Mouse (Mus musculus): Measurements from ENCODE around the gene Slc16a13.

Gene Slc16a13

DNA sequence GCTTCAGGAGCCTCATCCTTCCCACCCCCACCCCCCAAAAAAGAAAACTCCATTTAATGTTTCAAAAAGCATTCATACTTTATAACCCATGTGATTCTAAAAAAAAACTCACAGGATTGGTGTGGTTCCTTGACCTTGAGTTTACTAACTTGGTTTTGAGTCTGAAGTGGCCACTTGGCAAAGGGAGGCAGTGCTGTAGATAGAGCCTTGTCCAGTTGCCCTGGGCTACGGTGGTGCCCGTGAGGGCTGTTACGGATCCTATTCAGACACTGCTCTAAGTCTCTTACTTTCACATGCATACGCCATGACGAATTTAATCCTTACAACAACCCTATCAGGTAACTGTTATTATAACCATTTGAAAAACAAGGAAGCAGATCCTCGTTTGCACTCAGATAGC is 8.9 kb downstream of the Slc16a13 start:
- DNase-seq (ENCODE audit: low spot score), result no peak

DNA sequence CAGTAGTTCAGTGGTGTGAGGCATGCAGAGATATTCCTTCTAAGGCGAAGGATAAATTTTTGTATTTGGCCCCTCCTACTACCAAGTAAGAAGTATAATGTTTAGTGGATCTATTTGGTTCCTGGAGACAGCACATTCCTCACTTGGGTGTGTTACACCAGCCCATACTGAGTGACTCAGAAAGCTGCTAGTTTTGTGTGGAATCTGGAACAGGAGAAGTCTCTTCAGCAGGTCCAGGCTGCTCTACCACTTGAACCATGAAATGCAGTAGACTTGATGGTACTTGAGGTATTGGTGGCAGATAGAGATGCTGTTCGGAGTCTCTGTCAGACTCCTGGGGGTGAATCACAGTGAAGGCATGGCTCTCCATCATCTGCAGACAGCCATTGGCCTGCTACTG is 10.2 kb downstream of the Slc16a13 start:
- no peak for DNase-seq (ENCODE audit: low spot score)

GRCm38 (mm10) chr11:70208778-70209388 is 12.0 kb downstream of the Slc16a13 start:
- DNase-seq (ENCODE audit: low spot score), result no peak

DNA sequence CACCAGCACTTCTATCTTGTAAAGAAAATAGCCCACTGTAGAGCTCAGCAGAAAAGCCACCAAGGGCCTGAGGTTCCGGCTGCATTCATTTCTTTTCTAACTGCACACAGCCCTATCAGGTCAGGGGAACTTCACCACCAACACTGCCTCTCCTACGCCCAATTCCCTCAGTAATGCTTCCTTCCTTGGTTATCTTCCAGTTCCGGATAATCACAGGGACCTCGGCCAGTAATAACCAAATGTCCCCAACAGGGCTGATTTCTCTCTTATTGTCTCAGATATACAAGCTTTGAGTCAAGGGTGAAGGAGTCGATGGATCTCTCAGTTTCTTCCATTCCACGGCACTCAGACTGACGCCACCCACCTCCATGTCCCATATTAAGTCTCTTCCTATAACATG is 13.6 kb downstream of the Slc16a13 start:
- no peak for DNase-seq (ENCODE audit: low spot score)

GRCm38 (mm10) chr11:70206801-70207200 is 14.1 kb downstream of the Slc16a13 start:
- DNase-seq (ENCODE audit: low spot score), result no peak

DNA sequence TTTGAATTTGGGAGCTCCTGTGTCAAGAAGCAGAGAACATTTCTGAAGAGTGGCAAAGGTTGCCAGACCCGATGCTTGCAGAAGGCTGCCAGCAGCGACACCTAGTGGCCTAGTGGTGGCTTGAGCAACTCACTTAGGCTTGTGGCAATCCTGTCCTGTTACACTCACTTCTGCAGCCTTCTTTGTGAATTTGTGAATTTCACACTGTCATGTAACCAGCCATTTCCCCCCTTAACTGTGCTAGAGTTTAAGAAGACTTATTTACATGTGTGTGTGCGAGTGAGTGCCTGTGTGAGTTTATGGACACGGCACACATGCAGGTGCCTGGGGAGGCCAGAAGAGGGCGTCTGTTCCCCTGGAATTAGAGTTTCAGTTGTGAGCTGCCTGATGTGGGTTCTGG is 19.2 kb downstream of the Slc16a13 start:
- DNase-seq (ENCODE audit: low spot score), result peak; percentile 88

DNA sequence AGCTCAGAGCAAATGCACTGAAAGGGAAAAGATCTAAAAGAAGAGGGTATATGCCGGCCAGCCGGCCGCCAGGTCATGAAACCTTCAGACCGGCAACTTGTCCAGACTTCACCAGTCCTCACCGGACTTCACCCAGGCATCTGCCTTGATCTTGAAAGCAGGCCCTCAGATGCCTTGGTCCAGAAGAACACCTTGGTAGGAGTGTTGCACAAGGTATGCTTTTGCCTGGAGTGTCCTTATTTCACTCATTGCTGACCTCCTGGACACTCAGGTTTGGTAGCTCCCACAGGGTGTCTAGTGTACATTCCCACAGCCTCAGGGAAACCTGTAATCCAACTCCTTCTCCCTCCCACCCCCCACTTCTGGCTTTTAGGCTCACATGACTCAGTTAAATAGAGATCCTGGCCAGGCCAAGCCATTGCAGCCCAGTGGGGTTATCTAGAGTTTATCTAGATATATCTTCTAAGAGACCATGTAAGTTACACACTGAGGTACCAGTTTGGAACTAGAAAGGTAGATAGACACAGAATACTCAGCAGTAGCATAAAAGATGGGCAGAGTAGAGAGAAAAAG is 20.7 kb downstream of the Slc16a13 start:
- no peak for DNase-seq (ENCODE audit: low spot score)

- no peak for DNase-seq (ENCODE audit: low spot score)
Observed at GRCm38 (mm10) chr11:70199107-70199506, 21.8 kb downstream of the Slc16a13 start.

GRCm38 (mm10) chr11:70198332-70198731 is 22.5 kb downstream of the Slc16a13 start:
- no peak for DNase-seq (ENCODE audit: low spot score)

DNA sequence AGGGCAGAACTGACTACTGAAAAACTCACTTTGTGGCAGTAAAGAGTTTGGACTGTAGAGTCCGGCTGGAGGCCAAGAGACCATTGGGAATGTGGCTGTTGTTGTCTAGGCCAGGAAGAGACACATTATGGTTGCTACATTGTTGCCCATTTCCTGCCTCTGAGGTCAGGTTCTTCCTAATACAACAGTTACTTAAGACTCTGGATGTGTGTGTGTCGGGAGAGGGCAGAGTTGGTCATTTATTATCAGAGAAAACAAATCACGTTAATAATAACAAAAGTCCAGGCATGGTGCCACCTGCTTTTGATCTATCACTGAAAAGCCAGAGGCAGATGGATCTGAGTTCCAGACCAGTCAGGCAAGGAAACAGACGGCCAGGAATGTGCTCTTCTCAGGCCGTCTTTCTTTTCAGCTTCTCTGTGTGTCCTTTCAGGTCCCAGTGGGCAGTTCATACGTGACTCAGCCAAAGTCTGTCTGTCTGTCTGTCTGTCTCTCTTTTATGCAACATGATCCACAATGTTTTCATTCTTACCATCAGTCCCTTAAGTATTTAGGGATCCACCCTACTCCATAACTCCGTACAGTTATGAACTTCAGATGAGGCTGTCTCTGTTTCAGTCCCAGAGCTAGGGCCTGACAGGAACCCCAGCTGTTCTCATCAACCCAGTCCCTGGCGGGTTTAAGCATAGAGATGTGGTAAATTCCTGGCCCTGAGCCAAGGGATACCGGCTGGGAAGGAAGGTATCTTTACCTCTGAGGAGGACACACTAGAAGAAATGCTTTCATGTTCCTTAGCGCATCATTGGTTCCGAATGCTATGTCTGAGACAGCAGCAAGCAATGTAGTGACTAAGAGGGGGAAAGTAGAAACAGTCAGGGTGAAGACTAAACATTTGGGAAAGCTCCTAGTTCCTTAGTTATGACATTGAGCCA is 27.2 kb downstream of the Slc16a13 start:
- DNase-seq (ENCODE audit: low spot score), result no peak

DNA sequence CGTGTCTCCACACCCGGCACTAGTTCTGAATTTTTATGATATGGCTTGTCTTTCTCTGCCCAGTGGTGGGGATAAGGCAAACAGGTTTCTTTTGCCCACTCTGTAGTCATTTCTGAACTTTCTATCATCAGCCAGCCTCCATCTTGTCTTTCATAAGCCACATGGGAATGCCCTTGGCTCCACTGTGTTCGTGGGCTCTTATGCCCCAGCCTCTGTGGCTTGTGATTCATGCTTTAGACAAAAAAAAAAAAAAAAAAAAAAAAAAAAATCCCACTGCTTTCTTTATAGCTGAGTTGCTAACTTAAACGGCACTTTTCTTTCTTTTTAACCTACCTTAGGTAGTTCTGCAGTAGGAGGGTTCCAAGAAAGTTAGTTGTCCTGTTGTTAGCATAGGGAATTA is 28.7 kb downstream of the Slc16a13 start:
- DNase-seq (ENCODE audit: low spot score), result no peak

DNA sequence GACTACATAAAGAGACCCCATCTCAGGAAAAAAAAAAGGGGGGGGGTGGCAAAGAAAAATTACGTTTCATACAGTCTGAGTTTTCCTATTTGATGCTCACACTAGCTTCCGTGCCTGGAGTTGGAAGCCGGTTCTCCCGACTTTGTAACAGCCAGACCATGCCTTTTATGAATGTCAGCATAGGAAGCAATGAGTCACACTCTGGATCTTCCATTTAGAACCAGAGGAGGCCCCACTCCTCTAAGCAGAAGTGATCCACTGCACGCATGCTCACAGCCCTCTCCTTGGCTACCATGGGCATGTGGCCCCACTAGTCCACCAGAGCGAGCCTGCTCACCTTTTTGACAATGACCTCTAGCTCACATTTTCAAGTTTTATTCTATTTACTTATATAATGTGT is 29.7 kb downstream of the Slc16a13 start:
- no peak for DNase-seq (ENCODE audit: low spot score)

- DNase-seq (ENCODE audit: low spot score), result no peak
Observed at GRCm38 (mm10) chr11:70189319-70190134, 31.3 kb downstream of the Slc16a13 start.

DNA sequence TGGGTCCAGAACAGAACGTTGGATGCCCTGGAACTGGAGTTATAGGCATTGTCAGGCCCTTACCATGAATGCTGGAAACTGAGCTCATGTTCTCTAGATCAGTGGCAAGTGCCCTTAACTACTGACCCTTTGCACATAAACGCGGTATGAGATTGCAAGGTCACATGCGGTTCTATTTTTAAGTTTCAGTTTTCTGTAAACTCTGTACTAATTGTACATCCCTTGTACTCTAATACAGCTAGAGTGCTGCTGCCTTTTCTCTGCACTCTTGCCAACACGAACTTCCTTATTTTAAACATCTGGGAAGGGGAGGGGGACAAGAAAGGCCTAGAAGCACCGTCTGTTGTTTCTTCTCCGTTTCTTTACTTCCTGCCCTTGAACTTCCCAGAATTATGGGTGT is 35.7 kb downstream of the Slc16a13 start:
- no peak for DNase-seq (ENCODE audit: low spot score)

- no peak for DNase-seq (ENCODE audit: low spot score)
Observed at GRCm38 (mm10) chr11:70180496-70180895, 40.4 kb downstream of the Slc16a13 start.

GRCm38 (mm10) chr11:70179401-70179800 is 41.5 kb downstream of the Slc16a13 start:
- no peak for DNase-seq (ENCODE audit: low spot score)

DNA sequence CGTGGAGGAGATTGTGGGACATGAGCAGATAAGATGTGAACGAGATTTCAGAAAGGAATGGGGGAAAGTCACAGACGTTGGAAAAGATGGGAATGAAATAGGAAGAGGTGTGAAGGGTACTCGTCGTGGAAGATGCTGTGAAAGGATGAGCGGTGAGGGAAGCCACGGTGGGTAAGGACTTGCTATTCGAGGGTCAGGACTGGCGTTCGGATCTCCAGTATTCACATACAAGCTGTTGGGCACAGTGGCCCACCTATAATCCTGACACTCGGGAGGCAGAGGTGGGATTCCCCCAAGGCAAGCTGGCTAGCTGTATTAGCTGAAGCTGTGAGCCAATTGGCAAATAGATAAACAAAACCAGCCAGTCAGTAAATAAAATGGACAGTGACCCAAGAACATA is 42.1 kb downstream of the Slc16a13 start:
- no peak for DNase-seq (ENCODE audit: low spot score)

GRCm38 (mm10) chr11:70178311-70178710 is 42.6 kb downstream of the Slc16a13 start:
- DNase-seq (ENCODE audit: low spot score), result no peak

- DNase-seq (ENCODE audit: low spot score), result no peak
Observed at GRCm38 (mm10) chr11:70177647-70178046, 43.2 kb downstream of the Slc16a13 start.

DNA sequence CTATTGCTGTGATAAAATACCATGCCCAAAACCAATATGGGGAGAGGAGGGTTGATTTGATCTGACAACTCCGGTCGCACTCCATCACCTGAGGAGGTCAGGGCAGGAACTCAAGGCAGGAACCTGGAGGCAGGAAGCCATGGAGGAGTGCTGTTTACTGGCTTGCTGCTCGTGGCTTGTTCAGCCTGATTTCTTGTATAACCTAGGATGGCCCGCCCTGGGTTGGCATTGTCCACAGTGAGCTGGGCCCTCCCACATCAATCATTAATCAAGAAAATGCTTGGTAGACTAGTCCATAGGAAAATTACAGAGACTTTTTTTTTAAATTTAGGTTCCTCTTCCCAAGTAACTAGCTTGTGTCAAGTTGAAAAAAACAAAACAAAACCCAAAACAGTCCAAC is 46.4 kb downstream of the Slc16a13 start:
- no peak for DNase-seq (ENCODE audit: low spot score)

GRCm38 (mm10) chr11:70172298-70172697 is 48.6 kb downstream of the Slc16a13 start:
- DNase-seq (ENCODE audit: low spot score), result no peak

DNA sequence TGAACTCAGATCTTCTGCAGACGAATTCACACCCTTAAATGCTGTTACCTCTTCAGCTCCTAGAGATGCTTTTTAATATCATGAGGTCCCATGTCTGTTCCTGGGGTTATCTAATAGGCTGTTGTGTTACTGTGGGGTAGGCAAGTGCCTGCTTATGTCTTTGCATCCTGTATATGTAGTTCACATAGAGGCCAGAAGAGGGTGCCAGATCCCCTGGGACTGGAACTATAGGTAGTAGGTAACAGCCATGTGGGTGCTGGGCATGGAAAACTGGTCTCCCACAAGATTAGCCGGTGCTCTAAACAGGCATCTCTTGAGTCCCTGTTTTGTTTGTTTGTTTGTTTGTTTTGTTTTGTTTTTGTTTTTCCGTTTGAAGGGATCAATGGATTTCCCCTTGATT is 49.0 kb downstream of the Slc16a13 start:
- DNase-seq (ENCODE audit: low spot score), result peak; percentile 26
